Mouse (Mus musculus): ENCODE results near the gene Thsd7b.

- no peak for TF ChIP-seq USF1 (IDR thresholded peaks at IDR 0.05; ENCODE audit: low read depth)
- no peak for TF ChIP-seq CTCF (IDR thresholded peaks at IDR 0.05; ENCODE audit: control insufficient read depth, insufficient read depth, insufficient read length)
- TF ChIP-seq FOSL1 (IDR thresholded peaks at IDR 0.05; ENCODE audit: insufficient read depth, low read length, poor library complexity, severe bottlenecking) = no peak
Observed at GRCm38 (mm10) chr1:130130901-130131300, 857.8 kb downstream of the Thsd7b start.

Measured in C2C12 (cell line).